Mouse (Mus musculus): Measurements from ENCODE around the gene Secisbp2.
"Not testable (repeated sequence)": the region's sequence is repeated elsewhere in the genome, so short reads cannot be mapped to it uniquely, and the experiment has no call there.

The Secisbp2 gene

DNA sequence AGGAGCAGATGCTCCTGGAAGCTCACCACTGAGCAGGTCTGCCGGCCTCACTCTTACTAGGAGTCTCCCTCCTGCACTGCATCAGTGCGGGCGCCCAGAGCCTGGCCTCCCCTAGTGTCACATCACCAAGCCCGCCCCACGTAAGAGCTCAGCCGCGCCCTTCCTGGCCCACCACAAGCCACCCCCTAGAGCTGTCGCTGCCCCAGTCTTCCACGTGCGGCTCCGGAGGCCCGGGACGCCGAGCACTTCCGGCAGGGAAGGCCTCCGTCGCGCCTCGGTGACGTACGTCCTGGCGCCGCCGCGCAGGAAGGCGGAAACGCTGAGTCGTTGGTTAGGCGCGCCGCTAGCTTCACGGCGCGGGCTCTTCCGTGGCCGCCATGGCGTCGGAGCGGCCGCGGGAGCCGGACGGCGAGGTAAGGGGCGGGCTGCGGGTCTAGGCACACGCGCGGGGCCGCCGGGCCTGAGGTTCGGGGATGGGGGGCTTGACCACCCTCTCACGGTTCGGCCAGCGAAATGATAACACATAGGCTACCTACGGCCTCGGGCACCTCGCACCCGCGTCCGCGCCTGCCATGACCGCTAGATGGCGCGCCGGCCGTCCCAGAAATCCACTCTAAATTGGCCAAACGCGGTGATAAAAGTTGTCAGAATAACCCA, at the start of gene Secisbp2:
Gene Secisbp2 (plus strand): TSS at position 290 of the 657 bp plus-strand sequence.
- peak; percentile 94 for DNase-seq (ENCODE audit: low spot score)

DNA sequence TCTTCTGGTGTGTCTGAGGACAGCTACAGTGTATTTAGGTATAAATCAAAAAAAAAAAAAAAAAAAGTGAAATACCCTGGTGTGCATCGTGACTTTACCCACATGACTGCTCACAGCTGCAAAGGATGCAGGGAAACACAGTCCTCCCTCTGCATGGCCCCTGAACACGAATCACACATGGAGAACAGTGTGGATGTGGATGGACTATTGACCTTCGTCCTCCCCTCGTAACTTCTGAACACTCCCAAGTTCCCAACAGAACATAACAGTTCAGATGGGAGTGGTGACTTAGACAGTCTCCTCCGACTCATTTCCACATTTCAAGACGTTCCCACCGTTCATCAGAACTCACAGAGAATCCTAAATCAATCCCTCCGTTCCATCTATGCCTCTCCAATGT, 48.7 kb upstream of the Secisbp2 start:
- DNase-seq (ENCODE audit: low spot score) = no peak

DNA sequence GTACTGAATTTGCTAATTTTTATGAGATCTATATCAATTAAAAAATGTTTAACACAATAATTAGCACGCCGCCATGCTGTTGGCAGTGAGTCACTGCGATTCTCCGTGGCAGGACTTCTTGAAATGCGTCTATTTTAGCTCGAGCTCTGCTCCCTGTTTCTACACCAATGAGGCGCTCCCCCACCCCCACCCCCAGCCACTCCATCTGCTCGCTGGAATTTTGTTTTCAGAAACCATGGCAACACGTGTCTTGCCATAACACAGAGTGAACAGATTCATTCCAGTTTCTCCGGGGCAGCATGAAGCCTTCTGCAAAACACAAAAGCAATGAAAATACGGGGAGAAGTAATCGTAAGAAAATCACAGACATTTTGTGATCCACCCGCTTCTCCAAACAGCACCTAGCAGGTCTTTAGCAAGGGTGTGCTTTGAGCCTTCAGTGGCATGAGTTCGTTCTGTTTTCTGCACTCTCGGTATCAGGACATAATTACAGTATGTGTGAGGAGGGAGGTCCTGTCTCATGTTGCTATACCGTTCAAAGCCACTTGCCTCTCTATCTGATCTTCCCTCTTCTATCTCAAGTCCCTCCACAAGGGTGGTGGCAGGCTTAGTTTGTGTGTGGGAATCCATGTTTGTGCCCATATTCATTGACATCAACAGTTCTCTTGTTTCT, 48.1 kb upstream of the Secisbp2 start:
- no peak for DNase-seq (ENCODE audit: low spot score)

DNA sequence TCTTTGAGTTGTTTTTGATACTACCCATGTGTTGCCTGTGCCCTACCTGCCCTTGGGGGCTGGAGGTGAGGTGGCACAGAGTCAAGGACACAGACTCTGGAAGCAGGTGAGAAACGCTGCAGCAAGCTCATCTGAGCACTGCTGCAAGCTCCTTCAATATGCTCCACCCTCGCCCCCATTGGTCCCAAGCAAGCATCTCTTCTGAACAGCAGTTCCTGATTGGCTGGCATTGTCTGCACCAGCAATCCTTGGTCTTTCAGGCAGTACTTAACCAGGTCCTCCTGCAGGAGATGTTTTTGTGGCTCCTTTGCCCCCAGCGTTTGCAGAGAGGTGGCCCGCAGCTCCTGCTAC, 47.6 kb upstream of the Secisbp2 start:
- DNase-seq (ENCODE audit: low spot score) = no peak

DNA sequence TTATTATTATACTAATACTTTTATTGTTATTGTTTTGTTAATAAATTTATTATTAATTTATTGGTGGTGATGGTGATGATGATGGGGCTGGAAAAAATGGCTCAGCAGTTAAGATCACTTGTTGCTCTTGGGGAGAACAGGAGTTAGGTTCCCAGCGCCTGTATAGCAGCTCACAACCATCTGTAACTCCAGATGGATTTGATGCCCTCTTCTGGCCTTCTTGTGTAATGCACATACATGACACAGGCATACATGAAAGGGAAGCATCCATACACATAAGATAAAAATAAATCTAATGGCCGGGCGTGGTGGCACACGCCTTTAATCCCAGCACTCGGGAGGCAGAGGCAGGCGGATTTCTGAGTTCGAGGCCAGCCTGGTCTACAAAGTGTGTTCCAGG, 42.3 kb upstream of the Secisbp2 start:
- DNase-seq (ENCODE audit: low spot score) = no peak

DNA sequence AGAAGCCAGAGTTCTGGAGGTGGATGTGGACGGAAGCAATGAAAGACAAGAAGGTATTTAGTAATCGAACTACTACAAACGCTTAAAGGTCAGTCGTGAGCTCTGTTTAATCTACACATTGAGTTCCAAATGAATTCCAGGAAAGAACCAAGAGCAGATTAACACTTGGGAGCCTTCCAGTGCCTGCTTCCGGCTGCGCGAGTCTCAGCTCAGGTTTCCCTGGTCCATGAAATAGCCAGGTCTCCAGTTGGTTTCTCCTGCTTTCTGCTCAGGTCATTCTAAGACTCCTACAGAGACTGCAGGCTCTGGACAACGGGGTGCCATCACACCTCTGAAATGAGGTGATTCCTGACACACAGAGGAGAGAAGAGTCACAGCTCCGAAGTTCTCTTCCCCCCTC, 40.4 kb upstream of the Secisbp2 start:
- DNase-seq (ENCODE audit: low spot score) = no peak

DNA sequence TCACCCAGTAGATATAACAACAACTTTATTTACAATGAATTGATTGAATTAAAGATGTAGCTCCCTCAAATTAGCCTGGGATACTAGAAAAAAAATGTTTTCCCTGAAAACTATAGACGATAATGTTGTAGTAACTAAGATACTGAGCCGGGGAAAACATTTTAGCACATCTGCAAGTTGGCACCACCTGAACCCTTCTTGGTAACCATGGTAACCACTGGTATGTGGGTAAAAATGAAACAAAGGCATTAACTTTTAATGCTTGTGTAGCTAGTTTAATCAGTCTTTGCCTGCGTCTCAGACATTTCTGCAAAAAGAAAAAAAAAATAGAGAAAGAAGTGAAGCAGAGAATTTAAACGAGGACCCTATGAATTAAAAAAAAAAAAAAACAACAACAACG, 40.0 kb upstream of the Secisbp2 start:
- DNase-seq (ENCODE audit: low spot score) = no peak

DNA sequence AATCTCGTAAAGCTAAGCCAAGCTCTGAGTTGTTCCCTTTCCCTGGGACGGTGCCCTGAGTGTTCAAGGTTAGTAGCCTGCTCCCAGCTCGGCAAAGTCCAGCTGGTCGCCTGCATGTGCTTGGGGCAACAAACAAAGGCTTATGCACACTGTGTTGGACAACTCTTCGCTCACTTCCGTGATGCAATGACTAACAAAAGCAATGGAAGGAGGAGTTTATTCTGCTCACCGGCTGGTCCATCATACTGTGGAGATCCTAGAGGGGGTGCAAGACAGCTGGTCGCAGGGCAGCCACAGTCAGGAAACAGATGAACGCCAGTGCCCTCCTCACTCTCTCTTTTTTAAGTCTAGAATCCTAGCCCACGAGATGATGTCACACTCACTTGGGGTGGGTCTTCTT, 35.7 kb upstream of the Secisbp2 start:
- DNase-seq (ENCODE audit: low spot score) = no peak

DNA sequence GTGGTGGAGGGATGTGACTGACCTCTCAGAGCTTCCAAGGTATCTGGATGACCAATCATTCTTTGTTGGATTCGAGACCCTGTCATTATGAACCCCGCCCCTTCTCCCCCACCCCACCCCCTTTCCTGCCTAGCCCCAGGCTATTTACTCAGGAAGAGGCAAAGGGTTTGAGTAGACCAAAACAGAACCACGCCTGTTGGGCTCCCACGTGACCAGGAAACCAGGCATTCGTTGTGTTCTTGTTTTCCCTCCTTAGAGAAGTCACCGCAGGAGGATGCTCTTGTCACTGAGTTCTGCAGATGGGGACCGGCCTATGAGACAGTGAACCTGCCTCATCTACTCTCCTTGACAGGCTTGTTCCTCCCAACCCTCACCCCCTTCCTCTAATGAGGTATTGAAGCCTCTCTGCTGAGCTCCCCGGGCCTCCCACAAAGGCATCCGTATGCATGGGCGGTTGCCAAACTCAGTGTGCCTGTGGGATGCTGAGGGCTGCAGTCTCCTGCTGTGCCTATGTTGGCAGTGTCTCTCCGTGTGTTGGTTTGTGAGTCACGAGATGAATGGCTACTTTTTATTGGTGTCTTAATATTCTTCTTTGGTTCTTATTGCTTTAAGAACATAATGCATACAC, 35.0 kb upstream of the Secisbp2 start:
- DNase-seq (ENCODE audit: low spot score) = no peak

DNA sequence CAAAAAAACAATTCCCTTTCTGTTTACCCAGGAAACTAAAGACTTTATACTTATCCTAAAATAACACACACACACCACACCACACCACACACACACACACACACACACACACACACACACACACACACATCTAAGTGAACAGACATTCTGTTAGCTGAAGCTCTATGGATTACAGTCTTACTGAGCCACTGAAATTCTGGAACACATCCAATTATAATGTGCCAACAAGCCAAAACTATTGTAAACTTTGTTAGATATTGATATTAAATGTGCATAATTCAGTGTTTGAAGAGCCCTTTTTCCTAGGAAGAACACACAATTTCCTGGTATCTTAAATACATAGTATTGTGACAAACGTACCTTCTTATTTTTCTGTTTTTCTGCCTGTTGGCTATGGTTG, 34.2 kb upstream of the Secisbp2 start:
- DNase-seq (ENCODE audit: low spot score) = no peak

DNA sequence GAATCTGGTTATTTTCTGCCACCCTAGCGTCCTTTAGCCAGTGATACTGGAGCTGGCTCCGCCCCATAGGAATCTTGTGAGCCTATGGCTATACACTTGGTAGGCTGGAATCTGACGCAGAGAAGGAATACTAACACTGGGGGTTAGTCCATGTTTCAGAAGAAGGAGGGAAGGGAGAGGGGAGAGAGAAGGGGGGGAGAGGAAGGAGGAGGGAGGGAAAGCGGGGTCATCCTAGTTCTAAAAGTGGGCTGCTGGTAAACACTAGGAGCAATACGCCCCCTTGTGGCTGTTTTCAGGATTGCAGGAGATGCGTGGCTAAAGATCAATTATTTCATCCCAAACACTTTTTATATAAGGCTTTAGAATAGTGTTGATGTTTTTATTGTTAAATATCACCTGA, 33.6 kb upstream of the Secisbp2 start:
- DNase-seq (ENCODE audit: low spot score) = no peak

DNA sequence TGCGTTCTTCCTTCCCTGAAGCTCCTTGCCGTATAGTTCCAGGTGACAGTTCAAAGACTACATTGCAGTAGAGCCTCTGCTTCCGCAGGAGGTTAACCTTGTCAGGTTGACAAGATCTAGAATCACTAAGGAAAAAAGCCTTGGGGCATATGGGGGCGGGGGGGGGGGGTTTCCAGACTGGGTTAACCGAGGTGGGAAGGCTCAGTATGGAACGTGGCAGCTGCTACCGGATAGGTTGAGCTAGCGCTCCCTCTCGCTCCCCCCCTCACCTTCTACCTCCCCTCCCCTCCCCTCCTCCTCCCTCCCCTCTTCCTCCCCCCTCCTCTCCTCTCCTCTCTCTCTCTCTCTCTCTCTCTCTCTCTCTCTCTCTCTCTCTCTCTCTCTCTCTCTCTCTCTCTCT, 32.9 kb upstream of the Secisbp2 start:
- DNase-seq (ENCODE audit: low spot score) = no peak

DNA sequence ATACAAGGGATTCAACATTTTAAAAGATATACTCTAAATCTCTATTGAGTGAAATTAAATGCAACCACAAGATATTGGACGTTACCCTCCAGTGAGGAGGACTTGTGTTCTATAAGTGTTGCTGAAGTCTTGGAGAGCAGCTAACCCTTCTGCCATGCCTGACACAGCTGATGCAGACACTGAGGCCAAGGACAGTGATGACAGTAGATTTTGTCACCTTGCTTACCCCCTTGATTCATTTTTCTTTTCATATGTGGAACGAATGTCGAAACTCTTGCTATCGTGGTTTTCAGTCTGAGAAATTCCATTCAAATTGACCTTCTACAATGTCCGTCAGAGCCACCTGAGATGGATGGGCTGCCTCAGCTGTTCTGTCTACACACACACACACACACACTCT, 28.9 kb upstream of the Secisbp2 start:
- no peak for DNase-seq (ENCODE audit: low spot score)

DNA sequence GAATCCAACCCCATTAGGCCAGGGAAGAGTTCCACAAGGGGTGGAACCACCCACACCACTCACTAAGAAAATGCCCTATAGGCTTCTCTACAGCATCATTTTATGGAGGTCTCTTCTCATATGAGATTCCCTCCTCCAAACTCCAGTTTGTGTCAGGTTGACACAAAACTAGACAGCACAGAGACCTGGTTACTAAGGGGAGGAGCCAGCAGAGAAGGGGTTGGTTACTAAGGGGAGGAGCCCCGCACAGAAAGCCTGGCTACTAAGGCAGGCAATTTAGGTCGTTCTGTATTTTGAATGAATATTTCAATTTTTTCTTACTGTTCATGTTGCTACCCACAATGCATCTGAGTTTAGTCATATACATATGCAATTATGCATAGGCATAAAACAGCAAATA, 27.8 kb upstream of the Secisbp2 start:
- no peak for DNase-seq (ENCODE audit: low spot score)

DNA sequence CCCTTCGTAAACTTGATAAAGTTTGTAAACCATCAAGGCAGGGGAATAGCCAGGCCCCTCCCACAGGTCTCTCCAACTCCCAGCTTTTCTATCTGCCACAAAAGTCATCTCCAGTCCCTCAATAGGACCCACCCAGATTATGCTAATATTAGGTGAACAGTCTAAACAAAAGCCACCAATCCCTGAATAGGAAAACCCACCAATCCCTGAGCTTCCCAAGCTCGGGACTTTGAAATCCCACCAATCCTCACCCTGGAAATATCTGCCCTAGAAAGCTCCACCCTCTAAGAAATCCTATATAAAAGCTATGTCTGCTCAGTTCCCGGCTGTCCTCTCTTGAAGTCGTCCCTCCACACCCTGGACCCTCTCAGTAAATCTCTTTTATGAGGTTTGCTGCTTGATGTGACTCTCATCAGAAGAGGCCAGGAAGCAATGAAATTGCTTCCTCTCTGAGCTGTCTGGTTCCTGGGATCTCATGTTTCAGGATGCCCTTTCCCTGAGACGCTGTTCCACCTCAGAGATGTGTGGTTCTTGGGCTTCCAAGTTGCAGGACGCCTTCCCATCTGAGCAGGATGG, 23.1 kb upstream of the Secisbp2 start:
- no peak for DNase-seq (ENCODE audit: low spot score)

DNA sequence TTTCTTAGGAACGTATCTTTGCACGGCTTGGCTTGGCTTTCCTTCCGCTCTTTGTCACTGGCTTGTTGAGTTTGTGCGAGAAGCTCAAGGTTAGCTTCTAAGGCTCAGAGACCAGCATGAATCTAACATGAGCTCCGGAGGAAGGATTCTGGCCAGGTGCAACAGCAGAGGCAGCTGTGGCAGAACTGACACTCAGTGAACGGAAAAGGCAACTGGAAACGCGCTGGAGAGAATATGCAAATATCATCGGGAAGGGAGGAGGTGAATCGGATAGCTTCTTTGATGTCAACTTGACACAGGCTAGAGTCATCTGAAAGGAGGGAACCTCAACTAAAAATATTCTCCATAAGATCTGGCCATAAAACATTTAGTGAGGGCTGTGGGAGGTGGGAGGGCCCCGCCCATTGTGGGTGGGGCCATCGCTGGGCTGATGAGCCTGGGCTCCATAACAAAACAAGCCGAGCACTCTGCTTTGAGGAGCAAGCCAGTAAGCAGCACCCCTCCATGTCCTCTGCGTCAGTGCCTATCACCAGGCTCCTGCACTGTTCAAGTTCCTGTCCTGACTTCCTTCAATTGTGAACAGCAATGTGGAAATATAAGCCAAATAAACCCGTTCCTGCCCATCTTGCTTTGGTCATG, 20.0 kb upstream of the Secisbp2 start:
- no peak for DNase-seq (ENCODE audit: low spot score)

DNA sequence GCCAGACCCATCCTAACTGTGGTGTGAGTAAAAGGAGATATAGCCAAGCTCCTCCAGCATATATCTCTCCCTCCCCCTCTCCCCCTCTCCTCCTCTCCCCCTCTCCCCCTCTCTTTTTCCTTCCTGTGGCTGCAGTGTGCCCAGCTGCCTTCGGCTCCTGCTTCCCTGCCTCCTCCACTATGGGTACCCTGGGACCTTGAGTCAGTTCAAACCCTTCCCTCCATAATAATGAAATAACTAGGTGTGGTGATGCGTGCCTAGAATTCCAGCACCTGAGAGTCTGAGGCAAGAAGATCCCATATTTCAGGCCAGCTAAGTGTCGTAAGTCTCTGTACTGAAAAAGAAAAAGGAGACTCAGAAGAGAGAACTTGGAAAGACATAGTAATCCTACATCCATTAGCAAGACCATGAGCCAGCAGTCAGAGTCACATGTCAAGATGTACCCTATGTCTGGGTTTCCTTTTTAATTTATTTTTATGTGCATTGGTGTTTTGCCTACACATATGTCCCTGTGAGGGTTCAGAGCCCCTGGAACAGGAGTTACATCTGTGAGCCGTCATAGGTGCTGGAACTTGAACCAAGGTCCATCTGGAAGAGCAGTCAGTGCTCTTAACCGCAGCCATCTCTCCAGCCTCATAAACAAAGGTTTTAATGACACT, 18.8 kb upstream of the Secisbp2 start:
- no peak for DNase-seq (ENCODE audit: low spot score)

DNA sequence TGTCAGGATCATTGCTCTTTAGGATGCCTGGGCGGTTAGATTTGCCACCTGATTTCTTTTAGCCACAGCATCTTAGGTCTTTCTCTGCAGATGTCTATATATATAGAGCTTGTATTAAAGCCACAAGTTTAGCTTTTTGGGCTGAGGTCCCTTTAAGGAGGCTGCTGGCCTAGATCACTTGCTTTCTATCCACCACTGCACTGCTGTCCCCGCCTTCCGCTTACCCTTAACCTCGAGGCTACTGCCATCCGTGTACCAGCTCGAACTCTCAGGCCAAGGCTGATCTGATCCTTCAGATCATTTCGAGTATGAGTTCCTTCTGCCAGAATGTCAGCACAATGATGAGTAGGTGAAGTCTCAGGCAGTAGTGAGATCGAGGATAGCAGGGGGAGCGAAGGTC, 16.1 kb upstream of the Secisbp2 start:
- not testable (repeated sequence) for DNase-seq (ENCODE audit: low spot score)

DNA sequence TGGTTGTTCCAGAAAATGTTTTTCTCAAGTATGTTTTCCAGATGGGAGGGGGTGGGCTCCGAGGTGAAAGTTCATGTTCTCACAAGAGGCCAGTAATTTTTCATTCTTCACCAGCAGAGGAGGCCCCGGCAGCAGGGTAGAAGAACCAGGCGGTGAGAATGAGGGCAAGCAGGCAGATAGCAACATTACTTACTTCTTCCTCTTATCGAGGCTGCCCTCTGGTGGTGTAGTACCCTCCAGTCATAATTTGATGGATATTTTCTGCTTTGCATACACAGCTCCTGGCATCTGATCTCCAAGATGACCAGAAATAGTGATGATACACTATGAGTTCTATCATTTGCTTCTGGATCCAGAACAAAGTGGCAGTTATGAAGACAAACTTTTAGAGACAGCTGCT, 12.5 kb upstream of the Secisbp2 start:
- no peak for DNase-seq (ENCODE audit: low spot score)

DNA sequence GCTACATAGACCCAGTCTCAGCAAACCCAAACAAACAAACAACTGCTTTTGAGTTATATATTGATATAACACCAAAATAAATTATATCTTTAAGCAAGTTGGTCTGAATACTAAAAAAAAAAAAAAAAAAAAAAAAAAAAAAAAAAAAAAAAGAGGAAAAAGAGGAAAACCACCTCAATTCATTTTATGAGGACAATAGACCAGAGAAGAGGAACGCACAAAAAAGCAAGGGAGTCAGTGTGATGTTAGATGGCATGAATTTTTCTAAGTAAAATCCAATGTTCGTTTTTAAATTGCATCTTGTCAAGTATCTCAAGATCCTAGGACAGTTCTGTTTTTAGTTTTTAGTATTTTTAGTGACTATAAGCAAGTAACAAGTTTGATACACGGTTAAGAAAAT, 10.1 kb upstream of the Secisbp2 start:
- no peak for DNase-seq (ENCODE audit: low spot score)

DNA sequence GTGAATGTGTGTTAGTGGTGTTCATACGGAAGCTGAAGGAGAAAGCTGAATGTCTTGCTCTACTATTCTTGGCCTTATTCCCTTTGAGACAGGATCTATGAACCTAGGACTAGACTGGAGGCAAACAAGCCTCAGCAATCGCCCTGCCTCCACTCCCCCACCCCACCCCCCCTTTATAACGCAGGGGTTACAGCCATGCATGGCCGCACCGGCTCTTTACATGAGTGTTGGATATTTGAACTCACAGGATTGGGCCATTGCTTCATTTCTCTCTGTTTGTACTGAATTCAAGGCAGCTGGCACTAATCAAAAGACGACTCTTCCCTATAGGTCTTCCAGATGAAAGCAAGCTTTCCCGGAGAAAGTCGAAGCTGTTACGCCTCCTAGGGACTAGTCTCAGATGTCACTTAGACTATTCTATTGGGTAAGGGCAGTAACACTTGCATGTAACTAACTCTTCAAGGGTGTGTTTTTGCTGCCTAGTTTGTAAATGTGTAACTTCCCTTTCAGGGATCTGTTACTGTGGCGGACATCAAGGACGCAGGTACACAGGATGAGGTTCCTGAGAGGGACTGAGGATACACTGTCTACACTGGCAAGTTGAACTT, 9.2 kb upstream of the Secisbp2 start:
- no peak for DNase-seq (ENCODE audit: low spot score)

All from testis, postnatal 14 days (tissue).